Mouse (Mus musculus) limb, embryonic 11.5 days (tissue): ENCODE data around the gene Tjp3. TPM values are rescaled to one million over a fixed set of nuclear protein-coding genes. Genes with fewer than 3 reads are reported as not detected.
A peak's percentile ranks its signal among the peaks of the same experiment; 100 is the strongest.

Experiments
- ATAC-seq: fragments of 200-750 bp; cut with Nextera tagmentation; 2 replicates; pipeline ENCODE4 v1.8.0; 2017; ENCODE audit warnings: low read depth; ENCODE audit not compliant: insufficient number of reproducible peaks, low FRiP score, low TSS enrichment
- DNase-seq: peaks from one replicate; pipeline ENCODE4 v3.0.0-alpha.2; 2015; ENCODE audit warnings: low spot score
- H3K27ac ChIP-seq: fragments of 300-500 bp; sonication (generic); replicated peaks from 2 replicates; pipeline ENCODE4 v1.5.1; 2014; ENCODE audit warnings: low read depth, mild to moderate bottlenecking, low read length
- H3K27me3 ChIP-seq: fragments of 300-500 bp; sonication (generic); 2 replicates; pipeline ENCODE4 v1.6.1; 2014; ENCODE audit warnings: mild to moderate bottlenecking, low read length, mixed read lengths; ENCODE audit not compliant: control insufficient read depth, insufficient read depth
- H3K36me3 ChIP-seq: fragments of 300-500 bp; sonication (generic); 2 replicates; pipeline ENCODE4 v1.6.1; 2014; ENCODE audit warnings: mild to moderate bottlenecking, low read length, moderate library complexity, mixed read lengths; ENCODE audit not compliant: control insufficient read depth, insufficient read depth
- H3K4me1 ChIP-seq: fragments of 300-500 bp; sonication (generic); 2 replicates; pipeline ENCODE4 v1.6.1; 2014; ENCODE audit warnings: low read length, mixed read lengths; ENCODE audit not compliant: control insufficient read depth, insufficient read depth
- H3K4me2 ChIP-seq: fragments of 300-500 bp; sonication (generic); 2 replicates; pipeline ENCODE4 v1.6.1; 2014; ENCODE audit warnings: low read depth, mild to moderate bottlenecking, moderate library complexity; ENCODE audit not compliant: severe bottlenecking
- H3K4me3 ChIP-seq: fragments of 300-500 bp; sonication (generic); 2 replicates; pipeline ENCODE4 v1.5.1; 2014; ENCODE audit warnings: low read depth, low read length
- H3K9ac ChIP-seq: fragments of 300-500 bp; sonication (generic); 2 replicates; pipeline ENCODE4 v1.6.1; 2014; ENCODE audit warnings: mild to moderate bottlenecking, low read length
- H3K9me3 ChIP-seq: fragments of 300-500 bp; sonication (generic); 2 replicates; pipeline ENCODE4 v1.6.1; 2016; ENCODE audit warnings: low read length; ENCODE audit not compliant: control insufficient read depth
- WGBS: fragments of 180-500 bp; shearing (Covaris S2); extraction: QIAGEN DNeasy Blood & Tissue Kit; methylation state at CpG from one replicate; pipeline ENCODE4 v1.1.7; 2014; 5-methylcytosine and 5-hydroxymethylcytosine counted together
- polyA plus RNA-seq: library from polyadenylated mRNA; unstranded; fragments of >200 nt; fragmentation: Nextera tagmentation; extraction: Ambion mirVana; gene quantifications from 2 replicates; pipeline ENCODE4 v1.2.1, GENCODE M21; 2014

The Tjp3 gene
- polyA plus RNA-seq, 1 experiment from 2014 or later: 2.0 TPM

- Histone ChIP-seq H3K4me1 (no peaks in the 10 kb centered on the region), H3K36me3 (peaks cover 28% of the 10 kb centered on the region), H3K27ac (no peak overlapping the region), H3K4me3 (no peak overlapping the region), H3K9me3 (0 out of 2 replicates have a peak, but pooled peaks cover 2% of the 10 kb centered on the region), H3K4me2 (no peak overlapping the region), H3K27me3 (no peaks in the 10 kb centered on the region), H3K9ac (no peak overlapping the region)
- DNase-seq: peak; percentile 69
- ATAC-seq: no peak
- 36% methylated on average over 7 of the region's 9 CpGs for WGBS
Observed at GRCm38 (mm10) chr10:81304597-81305238, 13.3 kb upstream of the Tjp3 start.

GRCm38 (mm10) chr10:81303761-81304160, 12.4 kb upstream of the Tjp3 start:
- 0 out of 2 replicates have a peak, but pooled peaks cover 2% of the 10 kb centered on the region for H3K9me3 ChIP-seq
- ATAC-seq (no peak), DNase-seq (no peak)
- H3K27ac ChIP-seq: no peak overlapping the region
- WGBS: 80% methylated on average over 7 of the region's 7 CpGs
- H3K36me3 ChIP-seq: peaks cover 19% of the 10 kb centered on the region
- 0 out of 2 replicates have a peak overlapping the region, but pooled peaks have one; percentile 12 for H3K9ac ChIP-seq
- no peak overlapping the region for H3K4me3 ChIP-seq
- H3K27me3 ChIP-seq: no peaks in the 10 kb centered on the region
- no peaks in the 10 kb centered on the region for H3K4me1 ChIP-seq
- no peak overlapping the region for H3K4me2 ChIP-seq

GRCm38 (mm10) chr10:81303258-81303657, 11.9 kb upstream of the Tjp3 start:
- no peak for DNase-seq
- H3K27ac ChIP-seq: no peak overlapping the region
- no peaks in the 10 kb centered on the region for H3K4me1 ChIP-seq
- peaks cover 18% of the 10 kb centered on the region for H3K36me3 ChIP-seq
- H3K4me2 ChIP-seq: 0 out of 2 replicates have a peak overlapping the region, but pooled peaks have one; percentile 8
- H3K4me3 ChIP-seq: no peak overlapping the region
- 0 out of 2 replicates have a peak, but pooled peaks cover 2% of the 10 kb centered on the region for H3K9me3 ChIP-seq
- WGBS: 71% methylated on average over 10 of the region's 10 CpGs
- H3K27me3 ChIP-seq: no peaks in the 10 kb centered on the region
- no peak for ATAC-seq
- 0 out of 2 replicates have a peak overlapping the region, but pooled peaks have one; percentile 12 for H3K9ac ChIP-seq

GRCm38 (mm10) chr10:81302781-81303218, 11.4 kb upstream of the Tjp3 start:
- Histone ChIP-seq H3K9ac (no peak overlapping the region), H3K36me3 (peaks cover 14% of the 10 kb centered on the region), H3K9me3 (0 out of 2 replicates have a peak, but pooled peaks cover 2% of the 10 kb centered on the region), H3K27me3 (no peaks in the 10 kb centered on the region), H3K4me1 (no peaks in the 10 kb centered on the region), H3K4me2 (0 out of 2 replicates have a peak overlapping the region, but pooled peaks have one; percentile 8), H3K4me3 (no peak overlapping the region), H3K27ac (no peak overlapping the region)
- 76% methylated on average over 14 of the region's 14 CpGs for WGBS
- ATAC-seq (no peak), DNase-seq (no peak)

GRCm38 (mm10) chr10:81302288-81302687, 10.9 kb upstream of the Tjp3 start:
- H3K27ac ChIP-seq: 0 out of 2 replicates have a peak overlapping the region, but pooled peaks have one; percentile 21
- ATAC-seq (no peak), DNase-seq (no peak)
- H3K9me3 ChIP-seq: no peaks in the 10 kb centered on the region
- 84% methylated on average over 4 of the region's 4 CpGs for WGBS
- H3K4me2 ChIP-seq: no peak overlapping the region
- H3K4me1 ChIP-seq: no peaks in the 10 kb centered on the region
- peaks cover 9% of the 10 kb centered on the region for H3K36me3 ChIP-seq
- H3K4me3 ChIP-seq: no peak overlapping the region
- no peaks in the 10 kb centered on the region for H3K27me3 ChIP-seq
- H3K9ac ChIP-seq: no peak overlapping the region

GRCm38 (mm10) chr10:81301321-81301720, 9.9 kb upstream of the Tjp3 start:
- no peak overlapping the region for H3K9ac ChIP-seq
- H3K36me3 ChIP-seq: peaks cover 5% of the 10 kb centered on the region; the same call in 1 of the 2 replicates
- 81% methylated on average over 9 of the region's 9 CpGs for WGBS
- no peak overlapping the region for H3K4me3 ChIP-seq
- no peak overlapping the region for H3K4me2 ChIP-seq
- ATAC-seq (no peak), DNase-seq (no peak)
- H3K9me3 ChIP-seq: no peaks in the 10 kb centered on the region
- H3K27ac ChIP-seq: no peak overlapping the region
- no peaks in the 10 kb centered on the region for H3K4me1 ChIP-seq
- H3K27me3 ChIP-seq: no peaks in the 10 kb centered on the region

- Histone ChIP-seq H3K27ac (no peak overlapping the region), H3K9ac (no peak overlapping the region; the same call in 1 of the 2 replicates), H3K4me2 (no peak overlapping the region), H3K9me3 (no peaks in the 10 kb centered on the region), H3K36me3 (peaks cover 6% of the 10 kb centered on the region; the same call in 1 of the 2 replicates), H3K27me3 (no peaks in the 10 kb centered on the region), H3K4me3 (no peak overlapping the region), H3K4me1 (no peaks in the 10 kb centered on the region)
- WGBS: 87% methylated on average over 9 of the region's 9 CpGs
- no peak for DNase-seq
- no peak for ATAC-seq
Observed at GRCm38 (mm10) chr10:81300352-81300907, 9.0 kb upstream of the Tjp3 start.

GRCm38 (mm10) chr10:81299585-81300351, 8.4 kb upstream of the Tjp3 start:
- H3K4me1 ChIP-seq: peaks cover 1% of the 10 kb centered on the region
- 91% methylated on average over 14 of the region's 14 CpGs for WGBS
- no peak overlapping the region for H3K4me3 ChIP-seq
- no peak overlapping the region for H3K27ac ChIP-seq
- H3K4me2 ChIP-seq: no peak overlapping the region
- H3K9ac ChIP-seq: no peak overlapping the region
- peaks cover 6% of the 10 kb centered on the region; the same call in 1 of the 2 replicates for H3K36me3 ChIP-seq
- H3K27me3 ChIP-seq: no peaks in the 10 kb centered on the region
- DNase-seq (no peak), ATAC-seq (no peak)
- H3K9me3 ChIP-seq: no peaks in the 10 kb centered on the region
